9 mouse cellular contexts compared by ENCODE assay signal in the genomic region with DNA sequence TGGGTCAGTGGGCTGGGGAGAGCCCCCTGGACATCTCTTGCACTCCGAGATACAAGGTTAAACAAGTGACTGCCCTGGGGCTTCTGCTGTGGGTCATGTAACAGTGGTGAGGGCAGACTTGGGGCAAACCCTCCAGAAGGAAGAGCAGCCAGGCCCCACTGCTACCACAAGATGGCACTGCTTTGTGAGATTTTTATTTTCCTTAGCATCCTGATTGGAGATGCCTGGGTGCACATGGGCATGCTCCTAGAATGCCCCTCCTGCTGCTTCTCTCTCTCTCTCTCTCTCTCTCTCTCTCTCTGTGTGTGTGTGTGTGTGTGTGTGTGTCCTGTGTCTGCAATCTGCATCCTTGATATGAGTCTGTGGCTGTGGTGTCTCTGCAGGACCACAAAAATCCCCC. TPM values are rescaled to one million over a fixed set of nuclear protein-coding genes. Genes with fewer than 3 reads are reported as not detected.
DNase-seq lines count a peak whose midpoint lies in the region; ATAC-seq and TF ChIP-seq lines count a peak whose summit lies in the region.
"Had no signal": no experiment of that assay in that cellular context is flagged by ENCODE, and none has a peak within 500 bp of the region (broad histone marks: within the 10 kb centered on the region; RNA-seq: fewer than 3 reads in every experiment).

No protein-coding gene starts in this region.

- no peak overlapping the region for H3K4me3 ChIP-seq in layer of hippocampus, adult 2 months
- no peak overlapping the region for H3K4me3 ChIP-seq in bone marrow, adult 2 months (replicated peaks; ENCODE audit: control insufficient read depth, low read depth, low read length)
- H3K4me3 ChIP-seq: limb, embryonic 15.5 days had no signal

- 36% methylated on average over 1 of the region's 1 CpGs for WGBS in bone marrow, adult 2 months

- peak; percentile 8 to 58 for DNase-seq in layer of hippocampus, adult 2 months (ENCODE audit: low spot score in 2 of 2)
- DNase-seq in layer of hippocampus, adult 9-11 months = no peak
- DNase-seq in left cerebral cortex, postnatal 36 days (ENCODE audit: low spot score in 2 of 2) = peak; percentile 10 to 15
- DNase-seq in retina, postnatal 1 day = peak; percentile 89
- DNase-seq in heart, adult 18-20 months = no peak
- DNase-seq in testis, postnatal 14 days (ENCODE audit: low spot score) = no peak

- peak; percentile 81 for TF ChIP-seq CTCF in layer of hippocampus, adult 2 months (conservative IDR thresholded peaks at IDR 0.05)
- 0 out of 2 replicates have a peak, but pooled peaks have one; percentile 14 for TF ChIP-seq CTCF in bone marrow, adult 2 months (IDR thresholded peaks at IDR 0.05; ENCODE audit: control insufficient read depth, insufficient read depth, low read length)

- intact Hi-C loops in left cerebral cortex, postnatal 36 days (cut with DNase I) = loop anchor here (2.0 kb wide), 1 partner anchor 96 kb away; no protein-coding TSS in a partner anchor

- ATAC-seq in frontal cortex, adult (ENCODE audit: low TSS enrichment) = peak; percentile 80

- H3K4me1 ChIP-seq in bone marrow, adult 2 months (ENCODE audit: control insufficient read depth, insufficient read depth, low read length) = no peaks in the 10 kb centered on the region
- H3K4me1 ChIP-seq: limb, embryonic 15.5 days had no signal

- H3K27ac ChIP-seq in layer of hippocampus, adult 2 months = no peak overlapping the region
- no peak overlapping the region for H3K27ac ChIP-seq in bone marrow, adult 2 months (ENCODE audit: control insufficient read depth, insufficient read depth, low read depth, low read length, poor library complexity)
- H3K27ac ChIP-seq: limb, embryonic 15.5 days had no signal

- no peak for TF ChIP-seq POLR2A in bone marrow, adult 2 months (IDR thresholded peaks at IDR 0.05; ENCODE audit: borderline replicate concordance, control insufficient read depth, low read depth, low read length)

RNA-seq across cellular contexts. Expression of a gene that starts 39.4 kb away (rescaled TPM):
- total RNA-seq in layer of hippocampus, adult 2 months (2021) = under 1 TPM in 1 of 2 experiments, not detected in 1; 0.31 TPM
- 2.4 TPM in 1 of 2 replicates, not detected in the other for polyA plus RNA-seq in bone marrow, adult 2 months (2011; ENCODE audit: insufficient read depth, insufficient read length, low replicate concordance, missing spikeins)
- under 1 TPM; 0.49 to 0.77 TPM for total RNA-seq in left cerebral cortex, postnatal 36 days (2021)
- total RNA-seq in heart, adult 18-20 months (2021) = not detected

RNA-seq across cellular contexts. Expression of a gene that starts 46.7 kb away (rescaled TPM):
- 1 to 10 TPM; 2.7 to 3.5 TPM for total RNA-seq in layer of hippocampus, adult 2 months (2021)
- polyA plus RNA-seq in bone marrow, adult 2 months (2011; ENCODE audit: insufficient read depth, insufficient read length, low replicate concordance, missing spikeins) = 1.4 and 1.5 TPM in 2 replicates
- 1 to 10 TPM; 2.9 to 3.3 TPM for total RNA-seq in left cerebral cortex, postnatal 36 days (2021)
- total RNA-seq in heart, adult 18-20 months (2021) = 10 to 100 TPM; 10.3 to 13.0 TPM

RNA-seq across cellular contexts. Expression of a gene that starts 48.7 kb away (rescaled TPM):
- not detected for total RNA-seq in layer of hippocampus, adult 2 months (2021)
- polyA plus RNA-seq in bone marrow, adult 2 months (2011; ENCODE audit: insufficient read depth, insufficient read length, low replicate concordance, missing spikeins) = 4.6 TPM in 1 of 2 replicates, not detected in the other
- total RNA-seq in left cerebral cortex, postnatal 36 days (2021) = not detected
- total RNA-seq in heart, adult 18-20 months (2021) = not detected

Comparison
In these comparisons a context has a peak if more than half of its experiments do, and no peak if none do; other contexts are left out.
1. DNase-seq: peak in layer of hippocampus, adult 2 months (2 of 2), left cerebral cortex, postnatal 36 days (2 of 2) and retina, postnatal 1 day (single experiment); none in layer of hippocampus, adult 9-11 months (single experiment), heart, adult 18-20 months (0 of 2) and testis, postnatal 14 days (single experiment).